Mouse (Mus musculus): ENCODE measurements around the gene Lat.
"Not testable (repeated sequence)": the region's sequence is repeated elsewhere in the genome, so short reads cannot be mapped to it uniquely, and the experiment has no call there.

DNA sequence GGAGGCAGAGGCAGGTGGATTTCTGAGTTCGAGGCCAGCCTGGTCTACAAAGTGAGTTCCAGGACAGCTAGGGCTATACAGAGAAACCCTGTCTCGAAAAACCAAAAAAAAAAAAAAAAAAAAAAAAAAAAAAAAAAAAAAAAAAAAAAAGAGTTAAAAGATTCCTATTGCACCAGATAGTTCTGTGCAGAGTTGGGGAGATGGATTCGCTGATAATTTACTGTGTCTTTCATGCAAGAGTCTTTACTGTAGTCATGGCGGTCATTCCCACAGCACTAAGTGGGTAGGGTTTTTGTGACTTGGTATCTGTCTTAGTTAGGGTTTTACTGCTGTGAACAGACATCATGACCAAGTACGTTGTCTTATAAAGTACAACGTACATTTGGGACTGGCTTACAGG lies 40.5 kb downstream of the Lat start:
- not testable (repeated sequence) for TF ChIP-seq CTCF (conservative IDR thresholded peaks at IDR 0.05; ENCODE audit: insufficient read depth, insufficient read length, low read depth, low read length); POLR2A (IDR thresholded peaks at IDR 0.05; ENCODE audit: low read depth, low read length)

All from kidney, adult 2 months (tissue).